Mouse (Mus musculus): Measurements from ENCODE around the gene Gm3164.
"Not testable (repeated sequence)": the region's sequence is repeated elsewhere in the genome, so short reads cannot be mapped to it uniquely, and the experiment has no call there.

Gene Gm3164

DNA sequence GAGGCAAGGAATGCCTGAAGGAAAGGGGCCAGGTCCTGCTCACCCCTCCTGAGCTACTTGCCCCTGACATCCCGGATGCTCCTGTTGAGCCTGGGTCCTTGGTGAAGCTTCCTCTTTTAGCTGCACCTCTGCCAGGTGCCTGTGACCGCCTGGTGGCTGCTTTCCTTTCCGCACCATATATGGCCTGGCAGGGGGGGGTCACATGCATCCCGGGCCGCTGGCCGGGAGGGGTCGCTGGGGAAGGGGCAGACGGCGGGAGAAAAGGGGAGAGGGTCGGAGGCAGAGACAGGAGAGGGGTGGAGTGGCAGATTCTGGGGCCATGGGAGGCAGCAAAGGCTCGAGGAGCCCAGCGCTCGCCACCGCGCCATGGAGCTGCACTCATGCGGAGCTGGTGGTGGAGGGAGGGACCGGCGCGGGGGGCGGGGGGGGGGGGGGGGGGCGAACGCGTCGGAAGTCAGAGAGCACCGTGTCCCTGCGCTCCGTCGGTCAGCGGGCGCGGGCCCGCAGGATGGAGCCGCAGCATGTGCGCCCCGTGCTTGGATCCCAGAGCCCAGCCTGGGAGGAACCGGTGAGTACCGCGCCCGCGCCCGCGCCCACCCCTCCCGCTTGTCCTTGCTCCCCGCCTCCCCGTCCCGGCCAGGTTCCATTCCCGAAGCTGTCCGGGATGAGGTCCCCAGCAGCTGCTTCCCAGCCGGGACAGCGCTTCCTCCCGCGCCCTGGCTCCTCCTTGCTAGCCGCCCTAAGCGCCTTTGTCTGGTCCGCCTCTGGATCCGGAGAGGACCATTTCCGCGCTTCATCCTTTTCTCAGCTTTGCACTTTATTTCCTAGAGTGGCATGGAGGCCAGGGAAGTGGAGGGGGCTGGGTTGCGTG is at the start of gene Gm3164:
Gm3164 (plus strand) TSS at position 484 of the 871 bp plus-strand sequence.
- not testable (repeated sequence) for DNase-seq (ENCODE audit: low read depth, low spot score)

DNA sequence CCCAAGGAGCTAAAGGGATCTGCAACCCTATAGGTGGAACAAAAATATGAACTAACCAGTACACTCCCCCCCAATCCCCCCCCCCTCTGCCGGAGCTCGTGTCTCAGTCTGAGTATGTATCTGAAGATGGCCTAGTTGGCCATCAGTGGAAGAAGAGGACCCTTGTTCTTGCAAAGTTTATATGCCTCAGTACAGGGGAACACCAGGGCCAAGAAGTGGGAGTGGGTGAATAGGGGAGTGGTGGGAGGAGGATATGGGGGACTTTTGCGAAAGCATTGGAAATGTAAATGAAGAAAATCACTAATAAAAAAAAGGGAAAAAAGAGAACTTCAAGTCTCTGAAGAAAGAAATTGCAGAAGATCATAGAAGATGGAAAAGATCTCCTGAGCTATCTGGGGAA is 46.3 kb upstream of the Gm3164 start:
- DNase-seq (ENCODE audit: low read depth, low spot score): not testable (repeated sequence)

DNA sequence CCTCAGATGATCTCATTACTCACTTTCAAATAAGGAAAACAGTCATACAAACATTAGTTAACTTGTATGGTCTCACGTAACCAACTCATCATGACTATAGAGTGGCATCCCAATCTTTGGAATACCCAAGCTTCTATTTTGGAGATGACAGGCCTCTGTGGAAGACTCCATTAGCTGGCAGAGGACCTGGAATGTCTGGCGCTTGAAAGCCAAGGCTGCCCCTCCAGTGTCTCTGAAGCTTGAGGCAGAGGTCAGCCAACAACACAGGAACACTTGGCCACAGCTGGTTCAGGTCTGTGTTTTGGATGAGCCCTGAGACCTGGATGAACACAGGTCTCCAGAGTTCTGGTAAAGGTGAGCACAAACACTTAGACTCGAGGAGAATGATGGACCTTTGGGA is 45.6 kb upstream of the Gm3164 start:
- not testable (repeated sequence) for DNase-seq (ENCODE audit: low read depth, low spot score)

DNA sequence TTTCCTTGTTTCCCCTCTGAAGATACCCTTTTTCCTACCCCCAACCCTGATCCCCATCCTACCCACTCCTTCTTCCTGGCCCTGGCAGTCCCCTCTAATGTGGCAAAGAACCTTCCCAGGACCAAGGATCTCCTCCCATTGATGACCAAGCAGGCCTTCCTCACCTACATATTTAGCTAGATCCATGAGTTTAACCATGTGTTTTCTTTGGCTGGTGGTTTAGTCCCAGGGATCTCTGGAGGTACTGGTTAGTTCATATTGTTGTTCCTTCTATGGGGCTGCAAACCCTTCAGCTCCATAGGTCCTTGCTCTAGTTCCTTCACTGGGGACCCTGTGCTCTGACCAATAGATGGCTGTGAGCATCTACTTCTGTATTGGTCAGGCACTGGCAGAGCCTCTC is 37.4 kb upstream of the Gm3164 start:
- not testable (repeated sequence) for DNase-seq (ENCODE audit: low read depth, low spot score)

DNA sequence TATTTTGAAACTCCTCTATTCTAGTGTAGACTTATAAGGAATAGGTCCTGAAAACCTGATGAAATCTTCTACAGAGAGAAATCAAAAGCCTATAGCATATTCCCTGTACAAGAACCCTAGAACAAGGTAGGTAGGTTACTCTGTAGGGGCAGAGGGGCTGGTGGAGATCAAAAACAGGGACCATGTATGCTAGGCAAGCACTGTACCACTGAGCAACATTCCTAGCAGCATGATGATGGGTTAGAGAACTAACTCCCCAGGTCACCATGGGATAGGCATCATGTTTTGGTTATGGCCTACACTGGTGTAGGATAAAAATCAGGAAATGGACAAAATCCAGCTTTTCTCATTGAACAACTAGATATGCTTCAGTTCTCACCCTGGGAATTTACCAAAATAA is 29.6 kb upstream of the Gm3164 start:
- DNase-seq (ENCODE audit: low read depth, low spot score): not testable (repeated sequence)

DNA sequence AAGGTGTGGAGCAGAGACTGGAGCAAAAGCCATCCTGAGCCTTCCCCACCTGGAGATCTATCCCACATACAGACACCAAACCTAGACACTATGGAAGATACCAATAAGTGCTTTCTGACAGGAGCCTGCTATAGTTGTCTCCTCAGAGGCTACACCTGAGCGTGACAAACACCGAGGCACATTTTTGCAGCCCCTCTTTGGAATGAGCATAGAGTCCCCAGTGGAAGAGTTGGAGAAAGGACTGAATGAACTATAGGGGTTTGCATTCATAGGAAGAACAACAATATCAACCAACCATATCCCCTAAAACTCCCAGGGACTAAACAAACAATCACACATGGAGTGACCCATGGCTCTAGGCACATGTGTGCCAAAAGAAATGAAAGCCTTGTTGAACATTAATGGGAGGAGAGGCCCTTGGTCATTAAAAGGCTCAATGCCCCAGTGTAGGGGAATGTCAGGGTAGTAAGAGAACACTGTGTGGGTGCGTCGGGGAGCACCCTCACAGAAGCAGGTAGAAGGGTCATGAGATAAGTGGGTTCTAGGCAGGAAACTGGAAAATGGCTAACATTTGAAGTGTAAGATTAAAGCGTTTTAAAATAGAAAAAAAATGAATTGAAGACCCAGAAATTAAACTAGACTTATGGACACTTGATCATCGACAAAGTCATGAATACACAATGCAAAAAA is 22.3 kb upstream of the Gm3164 start:
- DNase-seq (ENCODE audit: low read depth, low spot score): not testable (repeated sequence)

DNA sequence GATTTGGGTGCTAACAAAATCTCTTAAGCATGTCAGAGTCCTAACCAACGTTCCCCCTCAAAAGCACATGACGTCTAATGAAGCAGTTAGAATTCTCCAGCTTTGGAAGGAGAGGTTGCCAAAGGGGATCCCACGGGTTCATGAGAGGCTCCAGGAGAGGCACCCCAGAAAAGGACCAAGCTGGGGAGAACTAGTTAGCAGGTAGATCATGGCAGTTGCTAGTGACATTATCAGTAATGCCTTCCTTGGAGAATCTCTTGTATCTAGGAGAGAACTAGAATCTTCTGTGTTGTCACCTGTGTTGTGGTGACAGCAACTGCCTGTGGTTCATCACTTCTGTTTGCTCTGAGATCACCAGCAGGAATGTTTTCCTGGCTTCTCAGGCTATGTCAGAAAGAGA is 18.0 kb upstream of the Gm3164 start, which contains the start of gene Gm3159:
Gm3159 (plus strand) TSS at position 301 of the 400 bp plus-strand sequence.
- not testable (repeated sequence) for DNase-seq (ENCODE audit: low read depth, low spot score)

DNA sequence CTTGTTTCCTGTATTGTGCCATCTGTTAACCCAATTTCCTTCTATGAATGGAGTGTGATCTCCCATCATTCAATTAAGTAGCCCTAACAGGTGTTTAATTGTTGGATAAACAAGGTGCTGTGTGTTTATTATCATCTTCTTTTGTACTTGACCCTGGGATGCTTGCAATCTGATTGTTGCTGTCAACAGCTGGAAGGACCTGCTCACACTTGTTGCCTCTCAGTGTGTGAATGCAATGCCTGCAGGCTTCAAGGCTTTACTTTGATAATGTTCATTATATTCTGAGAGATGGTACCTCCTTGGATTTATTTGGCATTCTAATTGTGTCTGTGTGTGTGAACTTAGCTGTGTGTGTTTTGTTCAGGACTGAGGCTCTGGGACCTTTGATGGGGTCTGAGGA is 16.6 kb upstream of the Gm3164 start:
- not testable (repeated sequence) for DNase-seq (ENCODE audit: low read depth, low spot score)

DNA sequence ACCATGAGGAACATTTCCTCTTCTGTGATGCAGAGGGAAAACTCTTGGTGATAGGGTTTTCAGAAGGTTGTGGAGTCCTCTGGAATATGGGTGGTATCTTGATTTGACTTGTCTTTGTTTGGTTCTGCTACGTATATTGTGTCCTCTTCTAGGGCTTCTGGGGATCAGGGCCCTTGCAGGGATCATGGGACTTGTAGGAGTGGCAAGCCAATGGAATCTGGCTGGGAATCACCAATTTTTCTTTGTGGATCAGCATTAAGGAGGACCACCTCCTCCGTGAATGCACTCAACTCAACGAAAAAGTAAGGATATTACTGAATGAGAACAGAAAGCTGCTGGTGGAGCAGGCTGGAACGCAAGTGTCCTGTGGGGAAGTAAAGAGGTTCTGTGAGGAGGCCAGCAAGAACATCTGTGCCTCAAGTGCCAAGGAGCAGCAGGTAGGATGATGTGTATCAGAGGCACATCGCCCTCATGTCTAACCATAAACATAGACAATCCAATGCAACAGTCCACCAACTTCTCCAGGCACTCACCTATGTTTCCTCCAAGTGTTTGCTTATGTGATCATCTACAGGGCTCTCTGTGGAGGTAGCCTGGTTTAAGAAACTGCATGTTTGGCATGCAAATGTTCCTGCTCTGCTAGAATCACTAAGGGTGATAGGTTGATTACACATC is 15.0 kb upstream of the Gm3164 start:
- not testable (repeated sequence) for DNase-seq (ENCODE audit: low read depth, low spot score)

DNA sequence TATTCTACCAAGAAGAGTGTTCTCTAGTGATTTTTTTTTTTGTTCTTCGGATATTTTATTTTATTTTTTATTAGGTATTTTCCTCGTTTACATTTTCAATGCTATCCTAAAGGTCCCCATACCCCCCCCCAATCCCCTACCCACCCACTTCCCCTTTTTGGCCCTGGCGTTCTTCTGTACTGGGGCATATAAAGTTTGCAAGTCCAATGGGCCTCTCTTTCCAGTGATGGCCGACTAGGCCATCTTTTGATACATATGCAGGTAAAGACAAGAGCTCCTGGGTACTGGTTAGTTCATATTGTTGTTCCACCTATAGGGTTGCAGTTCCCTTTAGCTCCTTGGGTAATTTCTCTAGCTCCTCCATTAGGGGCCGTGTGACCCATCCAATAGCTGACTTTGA is 14.0 kb upstream of the Gm3164 start:
- DNase-seq (ENCODE audit: low read depth, low spot score): not testable (repeated sequence)

DNA sequence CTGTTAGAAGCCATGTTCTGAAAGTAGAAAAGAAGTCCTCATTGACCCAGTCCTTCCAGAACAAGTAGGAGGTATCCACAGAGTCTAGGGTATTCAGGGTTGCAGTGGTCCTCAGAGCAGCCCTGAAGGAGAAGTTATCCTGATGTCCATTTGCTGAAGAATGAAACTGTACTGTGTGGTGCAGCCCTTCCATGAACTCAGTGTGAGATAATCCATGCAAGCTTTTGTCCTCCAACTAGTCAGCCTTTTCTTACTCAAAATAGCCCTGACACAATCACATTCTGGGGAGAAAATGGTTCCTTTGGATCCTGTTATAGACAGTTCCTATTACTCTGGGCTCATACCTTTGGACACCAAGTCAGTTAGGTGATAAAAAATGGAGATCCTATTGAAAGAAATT is 11.4 kb upstream of the Gm3164 start:
- DNase-seq (ENCODE audit: low read depth, low spot score): not testable (repeated sequence)

DNA sequence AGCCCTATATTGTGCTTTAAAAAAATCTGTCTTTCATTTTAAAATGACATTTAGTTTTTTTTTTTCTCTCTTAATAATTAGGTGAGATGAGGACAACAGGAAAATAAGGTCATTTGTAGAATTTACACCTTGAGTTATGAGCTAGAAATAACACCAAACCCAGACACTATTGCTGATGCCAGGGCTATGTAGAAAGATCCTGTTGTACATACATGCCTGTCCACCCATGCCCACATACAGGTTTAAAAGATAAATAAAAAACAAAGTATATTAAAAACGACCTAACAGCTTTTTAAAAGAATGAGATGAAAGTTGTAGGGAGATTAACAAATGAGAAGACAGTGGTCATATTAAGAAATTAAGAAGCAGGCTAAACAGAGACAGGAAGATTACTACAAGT is 5.3 kb upstream of the Gm3164 start:
- not testable (repeated sequence) for DNase-seq (ENCODE audit: low read depth, low spot score)

DNA sequence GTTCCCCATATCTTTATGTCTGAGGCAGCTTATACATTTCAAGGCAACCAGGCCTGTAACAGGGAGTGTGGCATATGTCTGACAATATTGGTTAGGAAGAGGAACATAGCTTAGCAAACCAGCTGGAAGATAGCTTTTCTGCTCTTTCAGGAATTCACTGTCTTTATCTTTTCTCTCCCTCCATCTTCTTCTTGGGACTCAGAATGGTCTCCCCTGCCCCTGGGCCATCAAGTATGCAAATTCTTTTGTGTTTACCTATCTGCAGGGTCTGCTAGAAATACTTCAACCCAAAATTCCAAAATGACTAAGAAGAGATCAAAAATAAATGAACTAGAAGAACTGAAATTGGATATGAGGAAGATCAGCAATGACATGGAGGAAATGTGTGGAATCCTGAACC is 15.4 kb downstream of the Gm3164 start, which contains the start of gene Gm3173:
Gm3173 (plus strand) TSS at position 301 of the 400 bp plus-strand sequence.
- DNase-seq (ENCODE audit: low read depth, low spot score): not testable (repeated sequence)

DNA sequence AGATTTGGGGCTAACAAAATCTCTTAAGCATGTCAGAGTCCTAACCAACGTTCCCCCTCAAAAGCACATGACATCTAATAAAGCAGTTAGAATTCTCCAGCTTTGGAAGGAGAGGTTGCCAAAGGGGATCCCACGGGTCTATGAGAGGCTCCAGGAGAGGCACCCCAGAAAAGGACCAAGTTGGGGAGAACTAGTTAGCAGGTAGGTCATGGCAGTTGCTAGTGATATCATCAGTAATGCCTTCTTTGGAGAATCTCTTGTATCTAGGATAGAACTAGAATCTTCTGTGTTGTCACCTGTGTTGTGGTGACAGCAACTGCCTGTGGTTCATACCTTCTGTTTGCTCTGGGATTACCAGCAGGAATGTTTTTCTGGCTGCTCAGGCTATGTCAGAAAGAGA is 66.2 kb downstream of the Gm3164 start, which contains the start of gene Gm3182:
Gm3182 (plus strand) TSS at position 301 of the 400 bp plus-strand sequence.
- not testable (repeated sequence) for DNase-seq (ENCODE audit: low read depth, low spot score)
